Mouse (Mus musculus) lung, adult 2 months (tissue): Measurements from ENCODE around the gene Gm49339.

Source experiments
- CTCF ChIP-seq: fragments of 200-500 bp; IDR thresholded peaks from 2 replicates; pipeline ENCODE4 v1.5.1; 2011; ENCODE audit warnings: mild to moderate bottlenecking, low read length, control low read depth; ENCODE audit not compliant: insufficient read depth
- POLR2A ChIP-seq: fragments of 200-500 bp; IDR thresholded peaks from 2 replicates; pipeline ENCODE4 v1.6.1; 2011; ENCODE audit warnings: low read depth, mild to moderate bottlenecking, control low read depth, low read length, borderline replicate concordance; ENCODE audit errors: extremely low read depth

- TF ChIP-seq POLR2A (no peak), CTCF (no peak)
These were observed 26.7 kb upstream of the Gm49339 start for GRCm38 (mm10) chr10:51453616-51454298.
